ENCODE assay signal across 9 mouse cellular contexts in the genomic region with DNA sequence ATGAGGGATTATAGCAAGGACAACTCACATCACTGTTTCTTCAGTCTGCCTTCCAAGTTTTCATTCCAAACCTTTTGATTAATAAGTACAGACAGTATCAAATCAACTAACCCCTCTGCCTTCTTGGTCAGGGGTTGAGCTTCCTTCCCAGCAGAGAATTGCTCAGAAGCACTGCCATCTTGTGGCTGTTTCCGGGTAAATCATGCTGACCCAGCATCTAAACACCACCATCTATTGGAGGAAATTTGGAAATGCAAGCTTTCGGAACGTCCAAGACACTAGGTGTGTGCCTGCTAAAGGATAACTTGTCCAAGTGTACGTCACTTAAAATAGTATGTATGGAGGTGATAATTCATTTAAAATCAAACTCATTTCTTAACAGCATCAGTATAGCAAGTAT.
DNase-seq lines count a peak whose midpoint lies in the region; ATAC-seq and TF ChIP-seq lines count a peak whose summit lies in the region.
"Had no signal": no experiment of that assay in that cellular context is flagged by ENCODE, and none has a peak within 500 bp of the region (broad histone marks: within the 10 kb centered on the region; RNA-seq: fewer than 3 reads in every experiment).

No protein-coding gene starts in this region.

- peak; percentile 88 for TF ChIP-seq CTCF in C2C12 (IDR thresholded peaks at IDR 0.05; ENCODE audit: control insufficient read depth, insufficient read depth, insufficient read length)
- TF ChIP-seq CTCF in kidney, postnatal 0 days (IDR thresholded peaks at IDR 0.05; ENCODE audit: low read depth) = peak; percentile 99
- peak; percentile 60 for TF ChIP-seq CTCF in lung, adult 2 months (IDR thresholded peaks at IDR 0.05; ENCODE audit: insufficient read depth, low read length)

- DNase-seq in Muller cell, postnatal 12 days (ENCODE audit: inconsistent ontology term) = peak; percentile 41
- DNase-seq in cerebellum, postnatal 10 days = peak; percentile 83 to 89
- DNase-seq in frontal cortex, postnatal 36 days (ENCODE audit: low spot score in 2 of 2) = peak; percentile 53 to 66
- DNase-seq in kidney, postnatal 0 days (ENCODE audit: low spot score) = peak; percentile 85
- peak; percentile 23 for DNase-seq in lung, adult 2 months
- DNase-seq in ovary, postnatal 10 days (ENCODE audit: low spot score) = peak; percentile 23

- no peak for TF ChIP-seq POLR2A in lung, adult 2 months (IDR thresholded peaks at IDR 0.05; ENCODE audit: borderline replicate concordance, extremely low read depth, low read depth, low read length)

- no peaks in the 10 kb centered on the region for H3K9me3 ChIP-seq in kidney, postnatal 0 days (replicated peaks; ENCODE audit: low read length)
- H3K9me3 ChIP-seq: heart, embryonic 15.5 days had no signal

- H3K4me2 ChIP-seq in kidney, postnatal 0 days (ENCODE audit: low read length) = no peak overlapping the region
- H3K4me2 ChIP-seq: heart, embryonic 15.5 days had no signal

- H3K36me3 ChIP-seq in C2C12 (ENCODE audit: control insufficient read depth, insufficient read depth) = no peaks in the 10 kb centered on the region
- no peaks in the 10 kb centered on the region for H3K36me3 ChIP-seq in kidney, postnatal 0 days (ENCODE audit: insufficient read depth, low read length)
- H3K36me3 ChIP-seq: heart, embryonic 15.5 days had no signal

- H3ac ChIP-seq in C2C12 (ENCODE audit: control insufficient read depth, insufficient read length, low read depth) = no peak overlapping the region

- no peaks in the 10 kb centered on the region for H3K4me1 ChIP-seq in kidney, postnatal 0 days (replicated peaks; ENCODE audit: insufficient read depth, low read length)
- H3K4me1 ChIP-seq in lung, adult 2 months (ENCODE audit: control insufficient read depth, insufficient read depth, low read length) = no peaks in the 10 kb centered on the region
- H3K4me1 ChIP-seq: heart, embryonic 15.5 days had no signal

- peaks cover 10% of the 10 kb centered on the region for H3K27me3 ChIP-seq in C2C12 (ENCODE audit: control insufficient read depth, insufficient read depth, insufficient read length)
- H3K27me3 ChIP-seq in kidney, postnatal 0 days (ENCODE audit: insufficient read depth, low read length) = no peaks in the 10 kb centered on the region
- H3K27me3 ChIP-seq: heart, embryonic 15.5 days had no signal

- WGBS in kidney, postnatal 0 days = 14% methylated on average over 4 of the region's 4 CpGs
- WGBS in lung, adult 2 months = 10% methylated on average over 4 of the region's 4 CpGs

- H3K9ac ChIP-seq in kidney, postnatal 0 days (ENCODE audit: low read depth, low read length) = no peak overlapping the region
- H3K9ac ChIP-seq: heart, embryonic 15.5 days had no signal

- H3K79me3 ChIP-seq in C2C12 (ENCODE audit: low read depth) = no peaks in the 10 kb centered on the region

- H3K4me3 ChIP-seq in C2C12 (ENCODE audit: insufficient read depth, poor library complexity, severe bottlenecking) = no peak overlapping the region
- H3K4me3 ChIP-seq in kidney, postnatal 0 days (replicated peaks; ENCODE audit: low read depth, low read length) = no peak overlapping the region
- H3K4me3 ChIP-seq in lung, adult 2 months (replicated peaks; ENCODE audit: extremely low read depth, low read depth, low read length) = no peak overlapping the region
- H3K4me3 ChIP-seq: heart, embryonic 15.5 days had no signal

- no peak overlapping the region for H3K27ac ChIP-seq in kidney, postnatal 0 days
- H3K27ac ChIP-seq: heart, embryonic 15.5 days had no signal

- no peaks in the 10 kb centered on the region for H3K79me2 ChIP-seq in C2C12 (ENCODE audit: control insufficient read depth, insufficient read depth)

- ATAC-seq in kidney, postnatal 0 days (replicated peaks; ENCODE audit: low FRiP score, low read depth) = no peak
- no peak for ATAC-seq in erythroblast, adult 5-6 weeks (replicated peaks; ENCODE audit: low FRiP score, poor library complexity, severe bottlenecking)

TF ChIP-seq in C2C12, 6 proteins besides CTCF, POLR2A, EP300 and RAD21:
- TF ChIP-seq USF1 (IDR thresholded peaks at IDR 0.05; ENCODE audit: low read depth) = no peak
- TF ChIP-seq FOSL1 (IDR thresholded peaks at IDR 0.05; ENCODE audit: insufficient read depth, low read length, poor library complexity, severe bottlenecking) = no peak
- TF ChIP-seq MYOG (IDR thresholded peaks at IDR 0.05; ENCODE audit: control insufficient read depth, extremely low read depth, insufficient read length) = no peak
- TF ChIP-seq CEBPB (IDR thresholded peaks at IDR 0.05; ENCODE audit: low read depth) = no peak
- no peak for TF ChIP-seq MAX (IDR thresholded peaks at IDR 0.05)
- TF ChIP-seq MYOD1 (IDR thresholded peaks at IDR 0.05; ENCODE audit: control insufficient read depth, insufficient read length, low read depth) = no peak

Comparison
In these comparisons a context has a peak if more than half of its experiments do, and no peak if none do; other contexts are left out.
1. DNase-seq: peak in every context shown above with its lines; median percentile 86 in cerebellum, postnatal 10 days; 85 in kidney, postnatal 0 days; 60 in frontal cortex, postnatal 36 days; 41 in Muller cell, postnatal 12 days; 23 in lung, adult 2 months; 23 in ovary, postnatal 10 days.